Mouse (Mus musculus): ENCODE measurements around the gene Mctp1.

Gene Mctp1

DNA sequence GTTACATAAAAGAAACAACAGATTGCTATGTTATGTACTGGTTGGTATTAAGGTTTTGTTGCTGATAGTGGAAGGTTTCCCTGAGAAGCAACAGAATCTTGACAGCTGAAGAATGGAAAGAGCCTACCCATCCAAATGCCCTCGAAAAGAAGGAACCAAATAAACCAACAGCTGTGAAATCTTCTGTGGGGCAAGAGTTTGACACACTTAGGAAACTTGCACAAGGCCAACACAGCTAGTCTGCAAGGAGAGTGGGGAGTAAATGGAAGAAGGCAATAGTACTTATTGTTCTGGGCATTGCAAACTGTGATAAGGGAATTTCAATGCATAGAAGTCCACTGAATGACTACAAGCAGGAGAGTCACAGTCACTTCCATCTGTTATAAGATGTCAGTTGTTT is 236.2 kb downstream of the Mctp1 start:
- no peak for DNase-seq

DNA sequence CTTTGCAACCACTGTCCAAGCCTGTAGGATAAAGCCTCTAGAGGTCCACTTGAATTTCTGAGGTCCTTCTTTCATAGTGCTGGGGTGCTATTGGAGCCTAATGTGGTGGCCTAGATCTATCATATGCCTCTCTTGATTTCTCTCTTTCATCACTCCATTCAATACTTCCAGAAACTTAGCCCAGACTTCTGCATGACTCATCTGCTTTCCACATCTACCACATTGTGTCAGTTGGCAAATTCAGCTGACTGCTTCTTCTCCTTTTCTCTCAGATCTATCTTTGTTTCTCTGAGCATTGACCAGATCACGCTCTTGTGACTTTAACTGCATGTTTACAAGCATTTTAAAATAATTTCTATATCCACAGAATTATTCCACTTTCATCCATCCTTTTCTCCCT is 249.4 kb downstream of the Mctp1 start:
- DNase-seq = no peak

DNA sequence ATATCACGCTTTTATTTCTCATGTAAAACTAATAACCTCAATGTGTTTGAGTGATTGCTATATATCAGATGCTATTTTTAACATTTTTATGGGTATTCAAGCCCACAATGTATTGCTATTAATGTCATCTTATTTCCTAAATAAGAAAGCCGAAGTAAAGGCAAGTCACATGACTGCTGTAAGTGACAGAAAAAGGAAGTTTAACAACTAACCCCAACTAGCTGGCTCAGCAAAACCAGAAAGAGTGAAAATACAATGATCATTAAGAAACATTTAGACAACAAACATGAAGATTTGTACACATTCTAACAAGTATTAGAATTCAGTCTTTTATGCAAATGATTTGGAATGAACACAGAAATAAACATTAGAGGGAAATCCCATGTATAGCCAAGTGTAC is 253.9 kb downstream of the Mctp1 start:
- no peak for DNase-seq

DNA sequence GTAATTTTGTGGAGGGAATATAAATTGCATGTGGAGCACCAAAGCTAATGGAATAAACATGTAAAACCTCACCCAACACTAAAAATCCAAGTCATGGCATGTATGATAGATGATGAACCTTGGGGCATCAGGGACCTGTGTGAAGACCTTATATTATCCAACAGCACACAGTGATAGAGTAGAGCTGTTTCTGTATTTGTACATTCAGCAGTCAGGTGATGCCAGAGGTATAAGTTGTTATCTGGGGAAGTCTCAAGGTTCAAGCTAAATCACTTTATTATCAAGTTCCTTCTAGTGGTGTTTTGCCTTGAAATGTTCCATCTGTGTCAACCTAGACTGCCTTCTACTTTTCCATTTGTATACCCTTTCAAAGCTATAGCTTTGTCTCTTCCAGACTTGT is 275.2 kb downstream of the Mctp1 start:
- DNase-seq = no peak

DNA sequence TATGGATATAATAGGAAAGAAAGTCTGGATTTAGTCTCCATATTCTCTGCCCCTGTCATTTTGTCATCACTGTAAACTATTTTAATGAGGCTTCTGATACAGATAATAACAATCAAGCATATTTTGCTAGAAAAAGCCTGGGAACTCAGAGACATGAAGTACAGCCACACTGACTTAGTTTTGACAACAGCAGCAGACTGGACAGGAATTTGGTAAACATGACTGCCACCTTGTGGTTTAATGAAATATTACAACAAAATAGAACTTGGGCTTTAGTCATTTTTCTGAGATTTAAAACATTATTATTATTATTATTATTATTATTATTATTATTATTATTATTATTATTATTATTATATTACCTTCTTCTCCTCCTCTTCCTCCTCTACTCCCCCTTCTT is 297.0 kb downstream of the Mctp1 start:
- DNase-seq = no peak

DNA sequence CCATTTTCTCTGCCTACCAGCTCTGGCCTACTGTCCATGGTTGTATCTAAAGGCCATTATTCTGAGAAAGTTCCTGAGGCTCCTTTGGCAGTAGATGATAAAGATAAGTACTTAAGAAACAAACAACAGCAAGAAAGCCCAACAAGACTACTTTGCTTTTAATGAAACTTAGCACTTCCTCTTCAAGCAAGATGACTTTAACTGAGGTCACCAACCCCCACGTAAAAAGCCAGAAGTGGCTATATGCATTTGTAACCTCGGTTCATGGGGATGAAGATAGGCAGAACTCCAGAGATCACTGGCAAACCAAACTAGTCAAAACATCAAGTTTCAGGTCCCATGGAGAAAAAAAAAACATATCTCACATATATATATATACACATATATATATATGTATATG is 305.0 kb downstream of the Mctp1 start:
- DNase-seq = no peak

DNA sequence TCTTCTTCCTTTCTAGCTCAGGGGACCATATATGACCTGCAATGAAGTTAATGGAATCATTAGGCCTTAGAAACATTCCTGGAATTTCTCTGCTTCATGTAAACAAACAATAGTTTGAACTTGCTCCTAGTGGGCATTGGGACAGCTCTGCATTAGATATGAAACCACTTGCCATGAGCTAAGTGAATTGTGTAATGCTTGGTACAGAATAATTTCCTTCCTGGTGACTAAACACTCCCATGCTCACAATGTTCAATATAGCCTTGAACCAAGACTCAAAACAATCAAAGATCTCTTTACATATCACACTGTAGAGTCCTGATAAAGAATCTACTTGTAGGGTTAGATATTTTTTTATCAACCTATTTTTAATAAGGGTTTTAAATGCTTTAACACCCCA is 305.8 kb downstream of the Mctp1 start:
- DNase-seq = no peak

DNA sequence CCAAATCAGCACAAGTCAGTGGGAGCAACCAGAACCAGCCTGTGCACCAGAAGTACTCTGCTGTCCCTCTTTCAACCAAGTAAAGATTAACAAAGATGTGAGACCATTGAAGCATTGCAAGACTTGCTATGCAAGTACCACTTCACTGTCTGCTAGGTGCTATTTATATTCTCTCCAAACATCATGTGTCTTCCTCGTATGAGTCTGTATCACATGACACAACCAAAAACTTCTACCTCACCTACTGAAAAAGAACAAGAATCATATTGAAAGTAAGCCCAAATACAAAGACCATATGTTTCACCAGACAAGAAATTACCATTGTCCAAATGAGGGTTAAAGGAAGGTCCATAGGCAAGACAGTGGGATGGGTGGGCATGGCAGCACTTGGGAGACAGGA is 306.4 kb downstream of the Mctp1 start:
- no peak for DNase-seq

DNA sequence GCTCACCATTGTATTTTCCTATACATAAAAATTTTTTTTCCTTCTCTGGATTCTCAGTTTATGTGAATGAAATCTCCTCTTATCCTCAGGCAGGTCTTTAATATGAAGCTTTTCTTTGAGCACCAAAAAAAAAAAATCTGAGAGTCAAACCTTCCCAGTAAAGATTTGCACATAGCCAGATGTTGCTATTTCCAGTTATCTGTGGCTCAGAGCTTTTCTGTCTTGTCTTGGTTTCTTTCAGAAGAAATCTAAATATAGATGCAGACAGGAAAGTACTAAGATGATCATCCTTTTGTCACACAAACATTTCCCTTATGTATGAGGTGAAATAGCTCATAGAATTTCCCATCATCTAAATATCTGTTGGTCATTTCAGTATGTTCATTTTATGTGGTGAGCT is 349.7 kb downstream of the Mctp1 start:
- no peak for DNase-seq

DNA sequence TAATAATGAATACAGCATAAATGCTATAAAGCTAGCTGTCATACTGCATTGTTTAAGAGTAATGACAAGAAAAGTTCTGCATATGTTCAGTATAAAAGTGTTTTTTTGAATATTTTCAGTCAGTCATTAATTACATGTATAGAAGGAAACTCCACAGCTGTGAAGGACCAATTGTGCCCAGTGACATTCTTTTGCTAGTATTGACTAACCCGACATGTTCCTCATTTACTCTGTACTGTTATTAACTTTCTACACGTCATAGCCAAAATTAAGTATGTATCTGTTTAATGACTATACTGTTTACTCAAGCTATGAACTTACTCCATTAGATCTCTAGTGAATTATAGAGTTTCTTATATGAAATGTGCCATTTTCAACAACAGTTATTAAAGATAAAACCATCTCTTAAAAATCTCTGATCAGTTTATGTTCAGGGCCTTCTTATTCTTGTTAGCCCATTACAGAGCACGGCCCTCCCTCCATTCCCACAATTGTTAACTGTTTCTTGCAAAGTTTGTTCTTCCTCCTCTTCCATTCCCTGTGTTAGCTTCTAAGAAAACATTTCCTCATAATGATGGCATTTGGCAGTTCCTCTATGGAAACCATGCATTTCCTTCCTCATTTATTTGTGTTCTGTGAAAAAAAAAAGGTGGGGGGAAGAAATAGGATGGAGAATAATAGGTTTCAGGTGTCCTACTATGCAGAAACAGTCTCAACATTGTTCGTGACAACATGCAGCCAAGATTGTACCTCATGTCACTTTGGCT is 366.5 kb downstream of the Mctp1 start:
- no peak for DNase-seq

DNA sequence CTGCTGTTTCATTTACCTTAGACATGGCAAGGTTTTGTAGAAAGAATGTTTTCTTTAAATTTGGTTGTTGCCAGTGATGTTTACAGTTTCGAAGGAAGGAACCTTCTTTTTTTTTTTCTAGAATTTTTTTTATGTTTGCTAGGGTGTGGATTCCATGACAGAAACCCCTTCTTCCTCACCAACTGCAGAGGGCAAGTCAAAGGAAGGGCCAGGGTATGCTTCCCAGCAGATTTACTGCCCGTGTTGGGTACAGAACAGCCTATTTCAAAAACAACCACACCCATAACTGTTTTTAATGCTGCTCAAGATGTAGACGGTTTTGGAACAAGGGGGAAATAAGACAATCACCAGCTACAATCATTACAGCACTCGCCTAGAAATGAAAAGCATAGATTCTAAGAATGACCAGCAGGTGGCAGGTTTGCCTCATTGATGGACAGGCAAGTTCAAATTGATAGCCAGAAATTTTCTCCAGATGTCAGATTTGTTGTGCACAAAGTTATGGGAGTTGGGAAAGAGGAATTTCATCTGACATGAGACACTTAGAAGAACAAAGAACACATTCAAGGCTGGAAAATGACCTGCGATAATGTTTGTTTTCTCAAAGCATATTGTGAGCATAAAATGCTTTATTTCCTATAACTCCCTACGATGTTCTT is 375.6 kb downstream of the Mctp1 start:
- peak; percentile 36 for DNase-seq

DNA sequence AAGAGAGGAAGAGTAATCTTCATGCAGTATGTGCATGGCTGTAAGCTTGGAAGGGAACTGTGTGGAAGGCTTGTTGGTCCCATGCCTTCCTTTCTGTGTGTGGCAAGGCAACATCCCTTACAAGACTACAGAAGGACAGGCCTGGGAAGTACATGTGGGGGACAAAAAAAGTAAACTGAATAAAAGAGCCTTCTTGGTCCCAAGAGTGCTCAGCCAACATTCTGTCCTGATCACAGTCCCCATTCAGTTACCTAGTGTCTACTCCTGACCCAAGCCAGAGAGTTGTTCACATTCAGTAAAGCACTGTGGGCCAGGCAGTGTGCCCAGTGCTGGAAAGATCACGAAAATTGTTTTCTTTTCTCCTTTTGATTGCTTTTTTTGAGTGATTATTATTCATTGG is 415.3 kb downstream of the Mctp1 start:
- no peak for DNase-seq

DNA sequence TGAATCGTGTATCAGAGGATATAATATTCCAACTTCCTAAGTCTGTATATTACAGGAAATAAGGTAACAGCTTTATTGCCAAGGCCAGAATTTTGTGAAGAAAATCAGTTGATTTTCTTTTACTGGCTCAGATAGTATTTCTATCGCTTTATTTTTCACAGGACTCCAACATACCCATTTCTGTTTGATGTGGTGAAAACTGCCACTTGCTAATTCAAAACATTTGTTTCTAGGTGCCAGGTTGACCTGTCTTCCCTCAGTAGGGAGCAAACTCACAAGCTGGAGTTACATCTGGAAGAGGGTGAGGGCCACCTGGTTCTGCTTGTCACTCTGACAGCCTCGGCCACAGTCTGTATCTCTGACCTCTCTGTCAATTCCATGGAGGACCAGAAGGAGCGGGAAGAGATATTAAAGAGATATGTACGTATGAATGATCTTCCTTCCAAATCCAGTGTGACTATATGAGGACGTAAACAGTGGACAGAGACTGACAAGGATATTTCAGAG is 416.8 kb downstream of the Mctp1 start:
- DNase-seq = no peak

DNA sequence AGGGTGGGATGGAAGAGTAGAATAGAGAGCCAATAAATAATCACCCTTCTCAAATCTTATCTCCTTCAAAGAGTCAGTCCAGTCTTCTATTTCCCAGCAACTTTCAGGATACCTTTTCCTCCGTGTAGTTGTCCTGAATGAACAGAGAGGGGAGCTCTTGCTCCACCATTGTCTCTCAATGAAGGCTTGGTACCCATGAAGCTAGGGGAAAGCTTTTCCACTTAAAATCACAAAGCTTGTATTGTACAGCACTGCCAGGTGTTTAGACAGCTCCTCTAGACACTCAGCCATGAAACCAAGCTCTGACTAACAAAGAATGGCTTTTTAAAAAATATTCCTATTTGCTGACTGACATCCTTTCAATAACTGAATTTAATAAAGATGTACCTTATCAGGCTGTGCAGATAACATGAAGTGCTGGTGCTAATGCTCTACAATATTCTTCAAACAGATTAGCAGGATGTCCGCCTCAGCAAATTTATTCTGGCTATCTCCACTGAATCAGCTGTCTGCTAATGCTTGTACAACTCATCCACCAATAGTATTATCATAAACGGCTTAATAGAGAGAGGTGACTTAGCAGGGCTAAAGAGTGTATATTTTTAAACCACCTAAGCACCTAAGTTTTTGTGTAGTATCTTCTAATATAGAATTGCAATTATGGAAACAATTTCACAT is 417.9 kb downstream of the Mctp1 start:
- peak; percentile 4 for DNase-seq

DNA sequence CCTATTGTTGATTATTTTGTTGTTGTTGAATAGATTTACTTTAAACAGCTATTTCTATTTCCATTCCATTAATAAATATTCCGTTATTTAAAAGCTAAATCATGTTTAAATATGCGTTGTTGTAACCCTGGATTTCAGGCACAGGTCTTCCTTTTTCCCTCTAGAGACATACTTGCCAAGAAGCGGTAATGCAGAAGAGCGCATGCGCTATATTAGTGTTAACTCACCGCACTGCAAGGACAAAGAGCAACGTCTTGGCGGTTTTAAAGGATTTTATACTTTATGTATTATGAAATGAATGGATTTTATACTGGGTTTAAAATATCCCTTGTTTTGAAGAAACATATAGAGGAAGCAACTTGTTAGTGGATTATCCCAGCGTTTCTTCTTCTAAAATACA is 418.6 kb downstream of the Mctp1 start:
- DNase-seq = no peak

DNA sequence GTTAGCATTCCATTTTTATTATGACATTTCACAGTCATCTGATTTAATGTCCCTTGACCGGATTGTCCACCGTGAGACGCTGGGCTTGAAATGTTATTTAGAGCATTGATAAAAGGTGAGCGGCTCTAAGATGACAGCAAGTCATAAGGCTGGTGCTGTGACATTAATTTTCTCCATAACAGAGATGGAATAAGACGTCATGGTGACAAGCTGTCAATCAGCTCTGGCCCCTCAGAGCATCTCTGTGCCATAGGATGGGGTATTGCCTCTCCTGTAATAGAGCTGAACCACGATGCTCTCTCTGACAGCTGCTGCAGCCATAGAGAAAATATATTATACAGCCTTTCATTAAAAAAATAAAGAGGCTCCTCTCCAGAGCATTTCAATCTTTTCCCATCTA is 419.5 kb downstream of the Mctp1 start:
- no peak for DNase-seq

DNA sequence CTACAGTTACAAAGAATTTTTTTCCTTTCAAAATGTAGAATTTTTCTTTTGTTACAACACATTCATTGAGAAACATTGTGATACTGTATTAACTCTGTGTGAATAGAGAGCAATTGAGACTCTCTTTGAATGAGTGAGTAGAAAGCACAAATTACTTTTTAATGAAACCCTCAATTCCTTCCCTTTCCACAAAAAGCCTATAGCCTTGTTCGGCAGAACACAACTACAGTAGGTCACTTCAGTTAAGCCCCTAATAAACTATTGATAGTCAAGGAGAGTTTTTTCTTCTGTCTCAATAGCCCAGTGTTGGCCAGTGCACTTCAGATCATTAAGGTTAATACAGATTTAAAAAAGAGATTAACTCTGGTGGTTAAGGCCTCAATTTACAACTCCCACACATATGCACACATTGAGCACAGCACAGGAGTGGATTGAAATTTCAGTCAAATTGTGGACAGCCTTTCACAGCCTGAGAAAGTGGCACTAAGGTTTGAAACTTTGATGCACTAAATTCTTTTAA is 424.6 kb downstream of the Mctp1 start:
- no peak for DNase-seq

DNA sequence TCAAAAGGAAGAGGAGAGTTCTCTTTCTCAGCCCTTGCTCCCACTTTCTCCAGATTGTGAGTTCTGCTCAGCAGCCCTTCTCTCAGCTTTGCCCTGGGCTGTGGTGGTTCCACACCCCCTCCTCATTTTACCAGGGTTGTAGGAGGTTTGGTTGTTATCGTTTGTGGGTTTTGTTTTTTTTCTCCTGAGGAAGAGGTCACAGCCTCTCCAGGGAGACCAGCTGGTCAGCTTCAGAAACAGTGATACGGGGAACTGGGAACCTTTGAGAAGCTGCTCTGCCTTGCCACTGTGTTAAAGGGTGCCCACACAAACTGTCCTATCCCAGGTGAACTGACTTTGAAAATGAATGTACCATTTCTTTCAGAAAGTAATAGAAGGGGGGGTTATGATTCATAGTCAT is 425.5 kb downstream of the Mctp1 start:
- DNase-seq = no peak

DNA sequence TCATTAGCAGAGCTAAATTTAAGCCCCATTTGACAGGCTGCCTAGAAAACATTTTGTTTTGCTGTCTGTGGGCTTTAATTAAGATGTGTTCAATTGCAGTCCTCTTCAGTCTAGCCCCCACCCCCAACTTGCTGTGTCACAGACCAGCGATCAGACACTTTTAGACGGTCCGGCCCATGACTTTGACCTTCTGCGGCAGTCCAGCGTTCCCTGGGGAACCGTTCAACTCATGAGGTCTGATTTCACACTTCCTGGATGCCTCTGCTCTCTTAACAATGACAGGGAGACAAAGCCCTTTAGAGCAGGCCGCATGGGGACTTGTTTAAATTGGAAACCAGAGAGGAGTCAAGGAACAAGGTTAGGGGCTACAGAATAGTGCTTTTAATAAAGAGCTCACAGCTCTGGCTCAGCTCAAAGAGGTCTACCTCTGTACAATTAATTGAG is 426.2 kb downstream of the Mctp1 start:
- peak; percentile 57 for DNase-seq

DNA sequence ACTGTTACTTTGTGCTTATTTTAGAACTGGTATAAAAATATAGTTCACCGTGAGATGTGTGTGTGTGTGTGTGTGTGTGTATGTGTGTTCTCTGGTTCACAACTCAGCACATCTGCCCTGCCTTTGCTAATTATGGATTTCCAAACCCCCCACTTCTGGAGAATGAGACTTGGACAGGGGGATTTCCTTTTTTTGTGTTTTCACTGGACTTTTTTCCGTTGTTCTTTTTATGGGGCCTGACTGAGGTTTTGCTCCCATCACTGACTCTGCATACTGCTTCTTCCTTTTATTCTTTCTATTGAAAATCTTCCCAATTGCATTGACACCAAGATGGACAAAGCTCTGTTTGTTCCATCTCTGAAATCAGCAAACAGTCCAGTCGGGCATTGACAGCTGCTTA is 438.7 kb downstream of the Mctp1 start:
- DNase-seq = no peak

DNA sequence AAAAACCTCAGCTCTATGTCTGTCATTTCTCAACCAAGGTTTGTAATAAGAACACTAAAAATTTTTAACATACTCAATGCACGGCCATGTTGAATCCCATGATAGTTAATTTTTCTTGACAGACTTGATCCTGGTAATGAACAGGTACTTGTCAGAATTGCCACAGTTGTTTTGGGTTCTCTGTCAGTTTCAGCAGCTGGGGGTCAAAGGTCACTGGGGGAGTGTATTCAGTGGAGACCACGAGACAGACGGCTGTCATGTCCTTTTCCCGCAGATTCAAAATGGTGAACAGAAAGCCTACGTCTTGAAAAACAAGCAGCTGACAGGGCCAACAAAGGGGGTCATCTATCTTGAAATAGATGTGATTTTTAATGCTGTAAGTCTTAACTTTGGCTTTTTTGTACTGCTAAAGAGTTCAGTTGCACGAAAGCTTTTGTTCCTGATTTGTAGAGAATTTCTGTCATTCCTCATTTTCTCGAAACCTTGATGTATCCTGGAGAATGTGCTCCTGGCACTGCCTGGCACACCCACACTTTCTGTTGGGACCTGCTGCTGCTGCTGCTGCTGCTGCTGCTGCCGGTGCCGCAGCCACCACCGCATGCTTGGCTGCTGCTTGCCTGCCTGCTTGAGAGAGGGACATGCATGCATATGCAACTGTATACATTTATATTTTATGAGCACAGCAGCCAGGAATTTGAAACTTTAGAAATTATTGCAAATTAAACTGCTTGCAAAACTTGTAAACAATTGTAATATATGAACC is 440.8 kb downstream of the Mctp1 start:
- DNase-seq = no peak

DNA sequence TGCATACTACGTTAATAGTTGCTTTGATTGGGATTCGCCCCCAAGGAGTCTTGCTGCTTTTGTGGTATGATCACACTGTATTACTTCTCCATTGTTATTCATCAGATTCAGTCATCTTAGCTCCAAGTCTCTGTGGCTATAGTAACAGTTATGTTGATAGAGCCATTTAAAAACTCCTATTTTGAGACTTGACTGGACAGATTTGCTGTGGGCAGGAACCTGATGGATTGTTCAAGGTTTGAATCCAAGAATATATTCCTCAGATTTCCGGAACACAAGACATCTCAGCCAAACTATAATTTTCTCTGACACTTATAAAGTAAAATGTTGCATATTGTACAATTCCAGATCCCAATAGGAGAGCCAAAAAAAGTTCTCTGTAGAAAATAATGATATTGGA is 443.4 kb downstream of the Mctp1 start:
- DNase-seq = no peak

DNA sequence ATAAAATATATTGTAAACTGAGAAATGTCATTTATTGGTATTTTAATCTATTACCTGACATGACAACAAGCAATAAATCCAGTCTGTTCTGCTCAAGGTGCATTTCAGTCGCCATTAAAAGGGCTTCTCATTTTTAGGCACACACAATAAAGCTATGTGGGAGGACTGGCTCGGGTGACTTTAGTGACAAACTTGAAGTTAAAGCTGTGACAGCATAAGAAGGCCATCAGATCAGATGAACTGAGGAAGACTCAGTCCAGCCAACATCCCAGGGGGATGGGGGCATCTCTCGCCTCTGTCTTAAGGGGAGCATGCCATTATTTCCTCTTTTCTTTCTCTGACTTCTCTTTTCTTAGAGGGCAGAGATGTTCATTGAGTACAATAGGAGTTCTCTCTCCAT is 453.7 kb downstream of the Mctp1 start:
- no peak for DNase-seq
